Mouse (Mus musculus): ENCODE measurements around the gene Insl3.
"Not testable (repeated sequence)": the region's sequence is repeated elsewhere in the genome, so short reads cannot be mapped to it uniquely, and the experiment has no call there.

Gene Insl3

GRCm38 (mm10) chr8:71677555-71677954 is 11.5 kb upstream of the Insl3 start:
- peak; percentile 53 for DNase-seq

GRCm38 (mm10) chr8:71678216-71678615 is 10.8 kb upstream of the Insl3 start:
- DNase-seq = no peak

GRCm38 (mm10) chr8:71679116-71679515 is 9.9 kb upstream of the Insl3 start:
- no peak for DNase-seq

GRCm38 (mm10) chr8:71679550-71680168 is 9.4 kb upstream of the Insl3 start:
- DNase-seq = no peak

GRCm38 (mm10) chr8:71680471-71680870 is 8.5 kb upstream of the Insl3 start:
- DNase-seq = no peak

GRCm38 (mm10) chr8:71681369-71681915 is 7.6 kb upstream of the Insl3 start:
- no peak for DNase-seq

GRCm38 (mm10) chr8:71682832-71683231 is 6.2 kb upstream of the Insl3 start:
- no peak for DNase-seq

- DNase-seq = no peak
Observed at GRCm38 (mm10) chr8:71684701-71685100, 4.3 kb upstream of the Insl3 start.

- DNase-seq = no peak
Observed at GRCm38 (mm10) chr8:71685573-71685972, 3.4 kb upstream of the Insl3 start.

- DNase-seq = no peak
Observed at GRCm38 (mm10) chr8:71686143-71686734, 2.8 kb upstream of the Insl3 start.

- DNase-seq = no peak
Observed at GRCm38 (mm10) chr8:71687616-71688015, 1.4 kb upstream of the Insl3 start.

GRCm38 (mm10) chr8:71692509-71692908 is 3.5 kb downstream of the Insl3 start:
- DNase-seq = peak; percentile 70

GRCm38 (mm10) chr8:71693166-71694041 is 4.4 kb downstream of the Insl3 start:
- peak; percentile 56 for DNase-seq

GRCm38 (mm10) chr8:71695456-71695855 is 6.4 kb downstream of the Insl3 start:
- DNase-seq = not testable (repeated sequence)

GRCm38 (mm10) chr8:71700493-71701269 is 11.7 kb downstream of the Insl3 start:
- DNase-seq = no peak

GRCm38 (mm10) chr8:71701414-71702086 is 12.5 kb downstream of the Insl3 start, which contains the start of gene B3gnt3:
B3gnt3 (minus strand) TSS chr8:71701789.
- no peak for DNase-seq

- no peak for DNase-seq
Observed at GRCm38 (mm10) chr8:71702087-71702432, 13.0 kb downstream of the Insl3 start.

- DNase-seq = no peak
Observed at GRCm38 (mm10) chr8:71702923-71703322, 13.9 kb downstream of the Insl3 start.

- not testable (repeated sequence) for DNase-seq
Observed at GRCm38 (mm10) chr8:71703400-71703799, 14.4 kb downstream of the Insl3 start.

GRCm38 (mm10) chr8:71707874-71708273 is 18.9 kb downstream of the Insl3 start:
- DNase-seq = peak; percentile 84

GRCm38 (mm10) chr8:71709134-71709799 is 20.3 kb downstream of the Insl3 start:
- no peak for DNase-seq
